Mouse (Mus musculus) lung, postnatal 0 days (tissue): ENCODE data around the gene Sult3a2. TPM values are rescaled to one million over a fixed set of nuclear protein-coding genes. Genes with fewer than 3 reads are reported as not detected.
"Not testable (repeated sequence)": the region's sequence is repeated elsewhere in the genome, so short reads cannot be mapped to it uniquely, and the experiment has no call there.

Experiments
- ATAC-seq: fragments of 200-750 bp; cut with Nextera tagmentation; 2 replicates; pipeline ENCODE4 v1.8.0; 2017; ENCODE audit warnings: moderate library complexity
- DNase-seq: peaks from one replicate; pipeline ENCODE4 v3.0.0-alpha.2; 2016; ENCODE audit warnings: low spot score
- H3K27ac ChIP-seq: fragments of 300-500 bp; sonication (generic); 2 replicates; pipeline ENCODE4 v1.5.1; 2014; ENCODE audit warnings: antibody characterized with exemption, mild to moderate bottlenecking, low read length, mixed read lengths
- H3K27me3 ChIP-seq: fragments of 300-500 bp; sonication (generic); replicated peaks from 2 replicates; pipeline ENCODE4 v1.6.1; 2014; ENCODE audit warnings: low read length, mixed read lengths; ENCODE audit not compliant: insufficient read depth
- H3K36me3 ChIP-seq: fragments of 300-500 bp; sonication (generic); 2 replicates; pipeline ENCODE4 v1.6.1; 2014; ENCODE audit warnings: low read length, mixed read lengths; ENCODE audit not compliant: insufficient read depth
- H3K4me1 ChIP-seq: fragments of 300-500 bp; sonication (generic); 2 replicates; pipeline ENCODE4 v1.6.1; 2014; ENCODE audit warnings: antibody characterized with exemption, low read depth, low read length, mixed read lengths; ENCODE audit not compliant: insufficient read depth
- H3K4me2 ChIP-seq: fragments of 300-500 bp; sonication (generic); replicated peaks from 2 replicates; pipeline ENCODE4 v1.6.1; 2014; ENCODE audit warnings: low read depth, mild to moderate bottlenecking, low read length, moderate library complexity, mixed read lengths
- H3K4me3 ChIP-seq: fragments of 300-500 bp; sonication (generic); 2 replicates; pipeline ENCODE4 v1.5.1; 2014; ENCODE audit warnings: low read depth, low read length
- H3K9ac ChIP-seq: fragments of 300-500 bp; sonication (generic); replicated peaks from 2 replicates; pipeline ENCODE4 v1.6.1; 2014; ENCODE audit warnings: low read depth, mild to moderate bottlenecking
- H3K9me3 ChIP-seq: fragments of 300-500 bp; sonication (generic); 2 replicates; pipeline ENCODE4 v1.6.1; 2016; ENCODE audit warnings: low read length, mixed read lengths
- CTCF ChIP-seq: IDR thresholded peaks from 2 replicates; pipeline ENCODE4 v1.5.1; 2016; ENCODE audit warnings: antibody characterized with exemption, mild to moderate bottlenecking
- EP300 ChIP-seq: IDR thresholded peaks from 2 replicates; pipeline ENCODE4 v1.6.1; 2016; ENCODE audit warnings: antibody characterized with exemption, mild to moderate bottlenecking, control low read depth
- WGBS: fragments of 180-500 bp; shearing (Covaris S2); extraction: QIAGEN DNeasy Blood & Tissue Kit; methylation state at CpG from one replicate; pipeline ENCODE4 v1.1.7; 2014; 5-methylcytosine and 5-hydroxymethylcytosine counted together
- polyA plus RNA-seq: library from polyadenylated mRNA; unstranded; fragments of >200 nt; fragmentation: Nextera tagmentation; extraction: Ambion mirVana; gene quantifications from 2 replicates; pipeline ENCODE4 v1.2.1, GENCODE M21; 2015

Gene Sult3a2
- polyA plus RNA-seq = not detected in 2 replicates

DNA sequence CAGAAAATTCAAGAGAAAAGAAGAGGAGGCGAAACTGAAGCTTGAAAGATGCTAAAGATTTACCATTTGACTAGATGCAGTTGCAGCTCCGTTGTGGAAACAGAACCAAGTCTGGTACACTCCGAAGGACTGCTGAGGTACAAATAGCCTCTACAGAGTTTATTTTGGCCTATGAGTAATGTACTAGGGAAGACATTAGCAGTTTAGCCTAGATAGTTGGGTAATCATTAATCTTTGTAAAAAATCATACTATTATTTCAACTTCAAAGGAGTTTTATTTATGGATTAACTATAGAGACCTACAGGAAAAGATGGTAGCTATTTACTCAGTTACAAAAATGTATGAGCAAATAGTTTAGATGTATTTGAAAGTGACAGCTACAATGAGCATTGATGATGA, at the start of gene Sult3a2:
Sult3a2 (minus strand) TSS at position 101 of the 400 bp plus-strand sequence.
- TF ChIP-seq CTCF (no peak), EP300 (no peak)
- Histone ChIP-seq H3K4me3 (no peak within 1 kb of the TSS), H3K27ac (no peak within 1 kb of the TSS), H3K9ac (no peak within 1 kb of the TSS), H3K9me3 (no peaks in the 10 kb centered on the region), H3K27me3 (no peaks in the 10 kb centered on the region), H3K36me3 (no peaks in the 10 kb centered on the region), H3K4me2 (no peak within 1 kb of the TSS), H3K4me1 (no peaks in the 10 kb centered on the region)
- ATAC-seq = no peak
- WGBS = 75% methylated on average over 3 of the region's 3 CpGs
- no peak for DNase-seq

DNA sequence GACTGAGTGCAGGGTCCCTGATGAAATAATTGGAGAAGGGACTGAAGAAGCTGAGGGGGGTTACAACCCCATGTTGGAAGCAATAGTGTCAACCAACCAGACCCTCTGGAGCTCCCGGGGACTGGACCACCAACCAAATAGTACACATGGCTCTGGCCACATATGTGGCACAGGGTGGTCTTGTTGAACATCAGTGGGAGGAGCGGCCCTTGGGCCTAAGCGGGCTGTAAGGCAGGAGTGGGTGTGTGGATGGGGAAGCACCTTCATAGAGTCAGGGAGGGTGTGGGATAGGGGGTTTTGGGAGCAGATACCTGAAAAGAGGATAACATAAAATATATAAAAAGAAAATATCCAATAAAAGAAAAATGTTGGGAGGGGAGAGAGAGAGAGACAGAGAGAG, 34.4 kb upstream of the Sult3a2 start:
- Histone ChIP-seq H3K27me3 (no peaks in the 10 kb centered on the region), H3K4me2 (no peak overlapping the region), H3K9me3 (no peaks in the 10 kb centered on the region), H3K27ac (no peak overlapping the region), H3K36me3 (no peaks in the 10 kb centered on the region), H3K9ac (no peak overlapping the region), H3K4me3 (no peak overlapping the region), H3K4me1 (no peaks in the 10 kb centered on the region)
- ATAC-seq (no peak), DNase-seq (no peak)
- 95% methylated on average over 3 of the region's 3 CpGs for WGBS
- TF ChIP-seq EP300 = no peak
- no peak for TF ChIP-seq CTCF

DNA sequence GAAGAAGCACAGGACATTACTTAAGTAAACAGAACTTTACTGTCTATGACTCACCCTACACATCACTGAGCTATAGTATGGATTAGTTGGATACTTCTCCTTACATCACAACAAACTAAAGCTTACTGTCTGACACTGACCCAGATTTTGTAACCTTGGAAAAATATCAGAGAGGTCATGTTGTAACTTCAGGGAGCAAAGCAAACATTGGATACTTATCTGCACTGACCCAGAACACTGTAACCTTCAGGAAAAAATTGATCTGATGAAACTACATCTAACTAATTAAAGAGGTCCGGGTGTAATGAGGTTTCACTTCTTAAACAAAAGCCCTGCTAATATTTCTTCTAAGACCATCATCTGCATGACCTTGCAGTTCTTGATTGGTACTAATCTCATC, 30.4 kb upstream of the Sult3a2 start:
- DNase-seq (no peak), ATAC-seq (no peak)
- TF ChIP-seq CTCF (no peak), EP300 (no peak)
- no peaks in the 10 kb centered on the region for H3K27me3 ChIP-seq
- no peaks in the 10 kb centered on the region for H3K4me1 ChIP-seq
- H3K4me2 ChIP-seq = no peak overlapping the region
- no peaks in the 10 kb centered on the region for H3K36me3 ChIP-seq
- no peaks in the 10 kb centered on the region for H3K9me3 ChIP-seq
- no peak overlapping the region for H3K27ac ChIP-seq
- WGBS = 65% methylated on average over 1 of the region's 1 CpGs
- H3K4me3 ChIP-seq = no peak overlapping the region
- no peak overlapping the region for H3K9ac ChIP-seq

DNA sequence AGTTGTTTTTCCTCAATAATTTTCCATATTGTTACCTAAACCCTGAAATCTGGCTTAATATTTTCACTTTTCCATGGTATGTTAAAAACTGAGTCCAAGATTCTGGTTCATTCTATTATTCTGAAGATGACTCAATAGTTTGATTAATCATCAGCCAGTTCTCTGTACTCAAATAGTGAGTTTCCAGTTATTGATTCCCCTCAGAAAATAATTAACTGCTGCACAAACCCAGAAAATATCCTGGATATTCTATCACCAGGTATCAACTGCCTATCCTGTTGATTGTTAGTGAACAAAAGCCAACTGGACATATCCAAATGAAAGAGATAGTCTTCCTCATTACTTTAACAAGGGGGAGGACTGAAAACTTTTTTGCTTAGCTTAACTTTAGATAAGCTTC, 27.8 kb upstream of the Sult3a2 start:
- ATAC-seq (no peak), DNase-seq (no peak)
- H3K27ac ChIP-seq = no peak overlapping the region
- no peaks in the 10 kb centered on the region for H3K9me3 ChIP-seq
- H3K4me3 ChIP-seq = no peak overlapping the region
- H3K36me3 ChIP-seq = no peaks in the 10 kb centered on the region
- H3K4me2 ChIP-seq = no peak overlapping the region
- no peak for TF ChIP-seq EP300
- H3K27me3 ChIP-seq = no peaks in the 10 kb centered on the region
- H3K4me1 ChIP-seq = no peaks in the 10 kb centered on the region
- H3K9ac ChIP-seq = no peak overlapping the region

DNA sequence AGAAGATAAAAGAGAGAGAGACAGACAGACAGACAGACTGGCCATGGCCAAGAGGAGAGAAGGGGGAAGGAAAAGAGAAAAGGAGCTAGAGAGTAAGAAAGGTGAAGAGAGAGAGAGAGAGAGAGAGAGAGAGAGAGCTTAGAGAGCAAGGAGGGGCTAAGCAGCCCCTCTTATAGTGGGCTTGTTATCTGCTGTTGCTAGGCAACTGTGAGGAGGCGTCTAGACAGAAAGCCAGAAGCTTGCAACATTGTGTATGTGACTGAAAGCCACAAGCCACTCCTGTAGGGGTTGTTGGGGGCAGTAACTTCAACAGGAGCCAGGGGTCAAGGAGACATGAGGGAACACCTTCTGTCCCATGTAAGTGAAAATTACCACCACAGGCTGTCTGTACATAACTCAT, 25.3 kb upstream of the Sult3a2 start:
- no peak for ATAC-seq

DNA sequence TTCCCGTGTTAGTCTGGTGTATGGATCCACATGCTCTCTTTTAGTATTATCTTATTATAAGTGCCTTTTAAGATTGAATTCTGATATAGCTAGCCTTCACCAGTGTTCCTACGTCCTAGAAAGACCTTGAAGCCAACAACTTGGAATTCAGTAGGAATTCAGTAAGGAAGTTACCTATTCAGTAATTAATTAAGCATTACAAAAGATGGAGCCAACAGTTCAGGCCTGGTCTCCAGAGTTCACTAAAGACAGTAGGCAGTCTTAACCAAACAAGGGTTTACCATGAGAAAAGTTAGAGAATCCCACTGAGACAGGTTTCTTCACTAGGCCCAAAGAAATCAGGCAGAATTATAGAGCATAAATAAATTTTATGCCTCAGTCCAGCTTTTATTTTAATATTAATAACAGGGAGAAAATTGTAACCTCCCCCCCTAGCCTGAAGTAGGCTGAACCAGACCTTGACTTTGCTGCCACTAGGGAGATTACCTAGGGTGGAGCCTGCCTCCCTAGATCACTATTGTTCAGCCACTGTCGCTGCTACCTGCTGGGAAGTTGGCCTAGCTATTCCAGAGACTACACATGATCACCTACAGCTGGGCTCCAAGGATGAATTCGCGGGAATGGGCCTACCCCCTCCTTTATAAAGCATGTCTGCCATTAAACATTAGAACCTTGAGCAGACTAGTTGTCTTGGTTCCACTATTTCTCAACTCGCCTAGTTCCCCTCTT, 10.9 kb upstream of the Sult3a2 start:
- H3K36me3 ChIP-seq, H3K9ac ChIP-seq, H3K27me3 ChIP-seq, H3K4me2 ChIP-seq, H3K4me3 ChIP-seq, ATAC-seq, H3K27ac ChIP-seq, DNase-seq, H3K4me1 ChIP-seq, H3K9me3 ChIP-seq: not testable (repeated sequence)
- 65% methylated on average over 6 of the region's 6 CpGs for WGBS

More for the DNA sequence above, 25.3 kb upstream of the Sult3a2 start:
- no peak overlapping the region for H3K9ac ChIP-seq
- H3K9me3 ChIP-seq = no peaks in the 10 kb centered on the region
- H3K4me2 ChIP-seq = no peak overlapping the region
- H3K27ac ChIP-seq = no peak overlapping the region
- H3K36me3 ChIP-seq = no peaks in the 10 kb centered on the region
- H3K27me3 ChIP-seq = no peaks in the 10 kb centered on the region
- DNase-seq = no peak
- H3K4me3 ChIP-seq = no peak overlapping the region
- WGBS = 9% methylated on average over 1 of the region's 1 CpGs
- TF ChIP-seq CTCF (no peak), EP300 (no peak)
- no peaks in the 10 kb centered on the region for H3K4me1 ChIP-seq

DNA sequence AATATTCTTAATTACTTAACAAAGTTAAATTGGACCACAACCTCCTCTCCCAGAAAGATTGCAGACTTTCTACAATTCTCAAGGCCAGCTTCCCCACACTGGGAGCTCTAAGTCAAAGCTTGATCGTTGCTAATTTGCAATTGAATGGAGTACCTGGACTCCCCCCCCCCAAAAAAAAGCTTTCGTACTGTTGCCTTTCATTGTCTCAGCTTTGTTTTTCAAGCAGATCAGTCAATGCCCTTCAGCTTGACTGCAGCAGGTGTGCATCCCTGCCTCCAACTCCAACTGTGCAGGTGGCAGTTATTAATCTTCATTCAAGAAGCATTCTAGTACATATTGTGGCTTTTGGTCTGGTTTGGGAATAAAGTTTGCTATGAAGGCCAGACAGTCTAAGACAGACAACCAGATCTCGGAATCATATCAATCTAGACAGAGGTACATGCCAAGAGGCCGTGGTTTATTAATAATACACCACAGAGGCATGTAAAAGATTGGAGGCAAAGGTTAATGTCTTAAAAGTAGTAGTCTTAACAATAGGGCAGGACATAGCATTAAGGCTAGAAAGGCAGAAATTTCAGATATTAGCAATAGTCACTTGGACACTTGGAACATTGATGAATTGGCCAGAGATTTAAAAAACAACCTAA, 9.9 kb upstream of the Sult3a2 start:
- not testable (repeated sequence) for ATAC-seq, DNase-seq, H3K36me3 ChIP-seq, H3K4me3 ChIP-seq, H3K4me2 ChIP-seq, H3K27me3 ChIP-seq, H3K27ac ChIP-seq, H3K4me1 ChIP-seq, H3K9ac ChIP-seq, H3K9me3 ChIP-seq
- WGBS = 70% methylated on average over 4 of the region's 4 CpGs

DNA sequence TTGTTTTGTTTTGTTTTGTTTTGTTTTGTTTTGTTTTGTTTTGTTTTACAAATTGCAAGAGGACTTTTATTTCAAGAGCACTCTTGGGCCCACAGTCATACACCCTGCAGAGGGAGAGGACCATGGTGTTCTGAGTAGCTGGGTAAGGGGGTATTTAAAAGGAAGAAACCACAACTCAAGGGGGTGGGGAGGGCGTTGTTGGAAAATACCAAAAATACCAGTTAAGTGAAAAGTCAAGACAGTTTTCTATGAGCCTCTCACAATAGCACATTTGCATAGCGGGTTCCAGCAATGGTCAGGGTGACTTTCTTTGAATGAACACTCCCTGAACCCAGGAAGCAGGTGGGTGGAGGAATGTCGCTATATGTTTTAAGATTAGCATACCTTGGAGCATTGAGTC, 5.7 kb upstream of the Sult3a2 start:
- 74% methylated on average over 3 of the region's 3 CpGs for WGBS
- not testable (repeated sequence) for H3K27me3 ChIP-seq, DNase-seq, ATAC-seq, H3K4me3 ChIP-seq, H3K27ac ChIP-seq, H3K4me2 ChIP-seq, H3K9ac ChIP-seq, H3K36me3 ChIP-seq, H3K4me1 ChIP-seq, H3K9me3 ChIP-seq
